Mouse (Mus musculus): ENCODE data around the gene Tango2.

Gene Tango2

DNA sequence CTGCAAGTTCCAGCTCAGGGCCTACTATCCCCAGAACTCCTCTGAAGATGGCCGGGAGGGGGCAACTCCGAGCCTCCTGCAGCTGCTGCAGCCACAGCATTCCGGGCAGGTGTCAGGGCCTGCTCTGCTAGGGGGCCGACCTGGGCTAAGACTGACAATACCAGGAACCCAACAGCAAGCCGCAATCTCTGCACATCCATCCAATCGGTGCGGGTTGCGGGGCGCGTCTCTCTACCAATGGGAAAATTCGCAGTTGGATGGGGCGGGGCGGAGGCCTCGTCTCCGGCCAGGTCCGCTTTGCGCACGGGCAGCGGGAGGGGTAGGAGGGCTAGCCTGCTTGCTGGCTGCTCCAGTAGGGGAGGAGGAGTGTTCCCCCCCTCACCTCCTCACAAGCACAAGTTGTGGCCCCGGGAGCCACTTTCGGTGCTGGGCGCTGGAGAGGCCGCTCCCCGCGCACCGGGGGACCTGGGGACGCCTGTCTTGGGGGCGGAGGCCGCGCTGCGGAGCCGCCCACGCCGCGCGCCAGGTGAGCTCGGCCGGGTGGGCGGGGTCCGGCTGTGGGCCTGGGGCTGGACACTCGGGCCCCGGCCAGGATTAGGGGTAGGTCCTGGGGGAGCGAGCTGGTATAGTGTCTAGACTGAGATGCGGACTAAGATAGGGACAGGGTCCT, at the start of gene Tango2, which contains the start of gene Arvcf:
Tango2 (minus strand) TSS at position 173 of the 670 bp plus-strand sequence.
Arvcf (plus strand) TSS at position 252 of the 670 bp plus-strand sequence.
- DNase-seq: peak; percentile 80

DNA sequence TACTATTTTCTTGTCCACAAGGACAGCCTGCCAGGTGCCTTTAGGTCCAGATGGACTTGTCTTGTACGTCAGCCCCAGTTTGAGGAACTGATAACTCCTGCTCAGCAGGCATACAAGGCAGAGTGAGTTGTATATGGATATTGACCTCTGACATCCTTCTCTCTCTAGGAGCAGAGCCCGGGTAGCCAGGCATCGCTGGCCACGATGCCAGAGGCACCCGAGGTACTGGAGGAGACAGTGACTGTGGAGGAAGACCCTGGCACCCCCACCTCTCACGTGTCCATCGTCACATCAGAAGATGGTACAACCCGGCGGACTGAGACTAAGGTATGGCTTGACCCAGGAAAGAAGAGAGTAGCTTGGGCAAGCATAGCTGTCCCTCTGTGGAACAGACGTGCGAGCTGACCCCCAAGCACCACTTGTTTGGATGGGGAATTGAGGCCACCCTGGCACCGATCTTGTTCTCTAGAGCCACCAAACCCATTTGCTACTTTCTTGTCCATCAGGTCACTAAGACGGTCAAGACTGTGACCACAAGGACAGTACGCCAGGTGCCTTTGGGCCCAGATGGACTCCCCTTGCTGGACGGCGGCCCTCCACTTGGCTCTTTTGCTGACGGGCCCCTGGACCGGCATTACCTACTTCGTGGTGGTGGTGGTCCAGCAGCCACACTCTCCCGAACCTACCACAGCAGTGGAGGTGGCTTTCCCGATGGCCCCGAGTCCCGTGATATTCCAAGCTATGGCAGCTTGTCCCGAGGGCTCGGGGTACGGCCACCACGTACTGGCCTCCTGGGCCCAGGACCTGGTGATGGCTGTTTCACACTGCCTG, 49.1 kb upstream of the Tango2 start:
- DNase-seq: no peak

DNA sequence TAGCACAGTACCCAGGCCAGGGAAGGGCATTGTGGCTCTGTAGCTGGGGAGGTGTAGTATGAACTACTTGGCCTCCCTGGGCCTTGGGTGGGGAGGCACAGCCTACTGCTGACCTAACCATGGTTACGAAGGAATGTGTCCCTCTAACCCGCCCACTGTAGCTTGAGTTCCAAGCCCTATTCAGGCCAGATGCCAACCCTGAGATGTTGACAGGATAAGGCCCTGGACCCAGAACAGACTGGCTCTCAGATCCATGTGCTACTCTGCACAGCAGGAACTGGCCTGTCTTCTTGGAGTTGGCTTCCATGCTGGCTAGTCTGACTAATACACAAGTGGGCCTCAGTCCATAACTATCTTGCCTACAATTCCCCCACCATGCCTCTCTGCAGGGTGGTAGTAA, 48.3 kb upstream of the Tango2 start:
- no peak for DNase-seq

DNA sequence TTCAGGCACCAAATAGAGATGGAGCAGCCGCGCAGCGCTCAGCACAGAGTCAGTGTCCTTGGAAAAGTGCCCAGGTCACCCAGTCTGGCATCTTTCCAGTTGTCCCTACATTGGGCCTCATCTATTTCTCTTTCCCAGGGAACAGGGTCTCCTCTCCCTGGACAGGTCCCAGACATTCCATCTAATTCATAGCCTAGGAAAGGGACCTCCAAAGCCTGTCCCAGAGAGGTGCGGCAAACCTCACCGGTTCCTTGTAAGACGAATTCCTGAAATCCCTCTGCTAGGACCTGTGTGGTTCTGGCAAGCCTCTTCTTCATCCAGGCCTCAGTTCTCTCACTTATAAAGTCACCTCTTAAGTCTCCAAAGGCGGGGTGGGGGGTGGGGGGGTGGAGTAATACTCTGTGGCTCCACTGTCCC, 47.7 kb upstream of the Tango2 start:
- no peak for DNase-seq

DNA sequence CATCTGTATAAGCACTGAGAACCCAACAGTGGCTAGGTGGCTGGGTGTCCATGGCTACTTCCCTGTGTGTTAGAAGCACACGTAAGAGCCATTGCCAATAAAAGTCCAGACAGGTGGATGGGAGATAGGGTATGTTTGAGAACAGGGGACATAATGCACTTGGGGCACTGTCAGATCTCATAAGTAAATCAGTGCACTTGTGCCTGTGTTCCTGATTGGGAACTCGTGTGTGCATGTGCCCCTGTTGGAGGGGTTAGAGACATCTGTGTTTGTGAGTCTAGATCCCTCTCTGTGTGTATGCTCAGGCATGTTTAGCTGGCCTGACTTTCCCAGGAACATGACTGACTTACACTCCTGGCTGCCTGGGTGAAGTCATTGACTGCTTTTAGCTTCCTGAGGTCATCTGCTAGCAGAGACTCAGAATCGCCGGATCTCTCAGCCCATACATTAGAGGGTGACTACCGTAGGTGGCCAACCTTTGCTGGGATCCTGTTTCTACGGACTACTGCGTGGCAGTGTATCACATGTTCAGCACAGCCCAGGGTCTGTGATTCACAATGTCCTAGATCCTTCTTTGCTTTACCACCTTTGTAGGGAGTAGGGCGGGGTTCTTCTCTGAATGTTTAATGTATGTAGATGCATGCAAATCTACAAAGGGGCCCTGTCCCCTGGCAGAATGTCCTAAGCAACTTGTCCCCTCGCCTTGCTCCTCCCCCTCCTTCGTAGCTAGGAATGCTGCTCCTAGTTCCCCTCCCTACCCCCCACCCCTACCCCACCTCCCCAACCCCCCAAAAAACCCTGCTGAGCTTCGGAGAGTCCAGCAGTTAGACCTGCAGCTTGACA, 47.1 kb upstream of the Tango2 start:
- no peak for DNase-seq

DNA sequence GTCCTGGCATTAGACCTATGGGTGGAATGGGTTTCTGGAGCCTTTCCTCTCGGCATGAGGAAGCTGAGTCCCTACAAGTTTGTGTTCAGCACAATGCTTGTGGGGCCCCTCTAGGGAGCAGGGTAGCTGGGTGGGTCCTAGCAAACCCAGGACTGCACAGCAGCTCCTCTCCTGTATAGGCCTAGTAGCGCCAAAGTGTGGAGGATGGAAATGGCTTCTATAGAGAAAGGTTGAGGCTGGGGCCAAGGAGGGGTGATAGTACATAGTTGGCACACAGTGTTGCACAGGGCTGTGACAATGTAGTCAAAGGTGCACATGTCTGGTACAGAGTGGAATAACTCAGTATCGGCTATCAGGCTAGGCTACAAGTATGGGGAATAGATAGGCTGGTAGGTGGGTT, 46.2 kb upstream of the Tango2 start:
- DNase-seq: no peak

DNA sequence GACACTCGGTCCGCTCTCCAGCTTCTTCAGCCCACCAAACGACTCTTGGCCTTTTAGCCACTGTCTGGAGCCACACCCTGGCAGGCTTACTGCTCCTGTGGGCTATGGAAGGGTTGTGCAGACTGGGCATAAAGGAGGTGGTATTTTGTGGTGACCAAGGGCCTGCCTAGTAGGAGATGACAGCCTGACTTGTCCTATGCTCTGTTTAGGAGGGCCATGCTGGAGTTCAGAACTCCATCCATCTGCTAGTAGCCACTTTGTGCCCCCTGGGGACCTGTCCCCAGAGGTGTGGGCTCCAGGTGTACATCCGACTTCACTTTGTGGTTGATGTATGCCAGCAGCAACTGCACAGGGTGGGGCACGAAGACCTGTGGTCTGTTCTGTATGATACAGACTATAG, 45.7 kb upstream of the Tango2 start:
- no peak for DNase-seq

DNA sequence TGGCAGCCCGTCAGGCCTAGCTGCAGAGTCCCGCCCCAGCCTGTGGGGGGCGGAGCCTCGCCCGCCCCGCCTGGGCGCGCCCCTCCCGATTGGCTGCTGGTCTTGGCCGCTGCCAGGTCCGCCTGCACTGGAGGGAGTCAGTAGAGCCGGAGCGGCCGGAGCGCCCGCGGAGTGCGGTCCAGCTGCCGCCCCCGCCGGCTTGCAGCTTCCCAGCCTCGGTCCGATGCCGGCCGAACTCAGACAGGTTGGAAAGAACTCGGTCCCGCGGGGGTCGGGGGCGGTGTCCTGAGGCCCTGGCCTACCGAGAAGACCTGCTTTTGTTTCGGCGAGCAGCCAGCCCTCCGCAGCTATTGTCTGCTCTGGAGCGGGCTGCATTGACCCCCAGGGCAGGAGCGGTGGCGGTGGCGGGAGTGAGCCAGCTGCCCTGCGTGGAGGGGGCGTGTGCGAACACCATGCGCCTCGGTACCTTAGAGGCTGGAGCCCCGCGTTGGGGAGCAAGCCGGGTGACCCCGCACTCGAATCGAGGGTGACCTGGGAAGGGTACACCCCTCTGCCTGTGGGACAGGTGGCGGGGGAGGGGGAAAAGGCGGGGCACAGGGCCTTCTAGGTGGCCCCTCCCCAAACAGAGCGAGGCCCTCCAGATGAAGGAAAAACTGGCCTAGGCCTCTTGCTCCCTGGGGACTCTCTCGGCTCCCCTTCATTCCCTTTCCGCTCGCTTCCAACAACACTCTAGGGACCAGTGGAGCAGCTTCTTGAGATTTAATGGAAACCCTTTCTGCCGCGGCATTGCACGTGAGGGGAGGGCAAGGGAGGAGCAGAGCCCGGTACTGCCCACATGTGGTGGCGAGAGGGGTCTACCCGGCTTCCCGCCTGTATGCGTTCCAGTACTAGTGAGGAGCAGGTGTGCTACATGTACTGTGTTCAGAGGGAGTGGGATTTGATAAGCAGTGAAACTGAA, 44.8 kb upstream of the Tango2 start:
- peak; percentile 91 for DNase-seq

DNA sequence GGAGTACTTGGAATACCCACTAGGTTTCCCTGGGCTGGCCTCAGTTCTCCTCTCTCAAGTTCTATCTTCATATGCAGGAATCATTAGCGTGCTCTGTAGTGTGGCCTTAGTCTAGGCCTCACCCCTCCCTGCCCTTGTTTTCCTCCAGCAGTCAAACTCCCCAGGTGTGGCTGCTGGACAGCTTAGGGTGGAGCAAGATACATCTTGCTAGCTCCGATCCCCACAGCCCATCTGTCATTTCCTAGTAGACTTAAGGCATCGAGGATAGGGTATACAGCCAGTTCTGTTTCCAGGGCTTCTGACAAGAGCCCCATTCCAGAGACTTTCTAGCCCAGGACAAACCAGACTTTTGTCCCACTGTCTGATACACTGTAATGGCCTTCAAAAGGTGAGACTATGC, 43.8 kb upstream of the Tango2 start:
- DNase-seq: no peak

DNA sequence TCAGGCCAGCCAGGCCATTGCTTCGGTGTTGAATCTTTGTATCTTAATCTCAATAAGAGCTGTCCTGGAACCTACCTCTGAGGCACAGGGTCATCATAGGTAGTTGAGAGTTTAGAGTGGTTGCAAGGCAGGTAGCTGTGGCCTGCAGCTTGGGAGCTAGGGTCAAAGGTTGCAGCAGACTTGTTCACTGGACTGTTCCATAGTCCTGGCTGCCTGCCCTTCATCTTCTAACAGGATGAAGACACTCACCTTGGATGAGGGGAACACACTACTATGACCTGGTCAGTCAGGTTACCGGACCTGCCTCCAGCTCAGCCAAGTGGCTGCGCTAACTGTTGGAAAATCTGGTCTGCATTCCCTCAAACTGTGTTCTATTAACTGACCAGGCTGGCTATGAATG, 43.2 kb upstream of the Tango2 start:
- DNase-seq: no peak

DNA sequence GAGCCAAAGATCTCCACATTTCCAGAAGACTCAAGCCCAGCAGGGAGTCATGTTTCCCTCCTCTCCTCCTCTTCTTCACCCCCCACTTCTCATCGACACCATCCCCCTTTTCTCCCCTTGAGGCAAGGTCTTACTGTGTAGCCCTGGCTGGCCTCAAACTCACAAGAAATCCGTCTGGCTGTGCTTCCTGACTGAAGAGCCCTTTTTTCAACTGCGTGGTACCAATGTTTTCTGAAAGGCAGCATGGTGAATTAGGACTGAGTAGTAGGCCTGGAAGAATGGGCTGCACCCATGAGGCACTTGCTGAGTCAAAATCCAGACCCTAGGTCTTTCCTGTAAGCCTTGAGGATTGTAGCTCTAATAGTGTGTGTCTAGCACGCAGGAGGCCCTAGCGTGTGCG, 42.5 kb upstream of the Tango2 start:
- DNase-seq: no peak

DNA sequence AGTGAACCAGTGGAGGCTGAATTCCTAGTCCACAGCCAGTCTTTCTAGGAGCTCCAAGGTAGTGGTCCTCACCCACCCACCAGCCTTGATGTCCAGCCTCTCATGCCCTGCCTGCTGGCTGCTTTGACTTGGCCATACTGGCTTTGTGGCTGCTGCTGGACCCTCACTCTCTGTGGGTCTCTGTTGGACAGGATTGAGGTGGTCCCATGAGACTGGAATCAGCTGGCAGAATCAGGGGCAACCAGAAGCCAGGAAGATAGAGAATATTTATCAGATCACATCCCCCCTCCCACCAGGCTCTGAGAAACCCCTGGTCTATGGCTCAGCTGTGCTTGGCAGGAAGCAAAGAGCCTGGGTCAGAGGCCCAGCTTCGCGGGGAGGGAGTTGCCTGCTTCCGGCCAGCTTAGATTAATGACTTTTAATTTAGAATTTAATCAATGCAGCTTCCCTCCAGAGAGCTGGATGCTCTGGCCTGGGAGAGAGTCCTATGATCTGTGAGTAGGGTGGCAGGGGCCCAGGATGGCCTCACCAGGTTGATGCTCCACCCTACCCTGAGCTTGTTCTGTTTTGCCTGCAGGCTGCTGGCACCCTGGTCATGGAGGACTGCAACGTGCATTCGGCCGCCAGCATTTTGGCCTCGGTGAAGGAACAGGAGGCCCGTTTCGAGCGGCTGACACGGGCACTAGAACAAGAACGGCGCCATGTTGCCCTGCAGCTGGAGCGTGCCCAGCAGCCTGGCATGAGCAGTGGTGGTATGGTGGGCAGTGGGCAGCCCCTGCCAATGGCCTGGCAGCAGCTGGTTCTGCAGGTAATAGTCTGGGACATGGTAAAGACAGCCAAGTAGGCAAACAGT, 40.9 kb upstream of the Tango2 start:
- peak; percentile 45 for DNase-seq

DNA sequence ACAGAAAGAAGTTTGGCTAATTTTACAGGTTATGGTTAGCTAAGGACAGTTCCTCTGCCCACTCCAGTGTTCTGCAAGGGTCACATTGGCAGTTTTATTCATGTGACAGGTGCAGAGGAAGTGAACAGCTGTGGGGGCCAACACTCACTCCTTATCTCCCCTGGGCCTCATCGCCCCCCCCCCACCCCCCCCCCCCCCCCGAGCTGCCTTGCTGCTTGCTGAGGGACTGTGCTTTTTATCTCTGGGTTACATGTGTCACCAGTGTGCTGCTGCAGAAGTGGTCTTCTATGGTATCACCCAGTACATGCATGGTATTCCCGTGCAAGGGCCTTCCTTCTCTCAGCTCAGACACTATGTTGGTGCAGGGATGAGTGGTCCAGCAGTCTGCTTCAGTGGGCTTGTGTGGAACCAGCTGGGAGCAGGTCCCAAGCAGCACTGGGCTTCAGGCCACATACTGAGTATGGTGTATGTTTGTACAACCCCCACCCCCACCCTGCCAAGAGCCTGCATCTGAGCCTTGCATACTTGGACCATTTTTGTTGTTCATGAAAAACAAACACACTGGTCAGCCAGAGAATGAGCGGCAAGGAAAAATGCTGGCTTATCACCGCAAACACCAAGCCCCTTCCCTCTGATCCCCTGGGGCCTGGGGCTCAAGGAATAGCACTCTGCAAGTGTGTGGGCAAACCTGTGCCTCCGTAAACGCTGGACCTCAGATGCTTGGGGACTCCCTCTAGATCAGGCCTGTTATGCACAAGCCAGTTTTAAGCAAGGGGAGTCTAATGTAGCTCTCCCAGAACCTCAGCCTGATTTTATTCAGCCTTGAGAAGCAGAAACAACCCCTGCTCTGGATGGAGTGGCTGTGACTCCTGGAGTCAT, 40.0 kb upstream of the Tango2 start:
- peak; percentile 43 for DNase-seq

DNA sequence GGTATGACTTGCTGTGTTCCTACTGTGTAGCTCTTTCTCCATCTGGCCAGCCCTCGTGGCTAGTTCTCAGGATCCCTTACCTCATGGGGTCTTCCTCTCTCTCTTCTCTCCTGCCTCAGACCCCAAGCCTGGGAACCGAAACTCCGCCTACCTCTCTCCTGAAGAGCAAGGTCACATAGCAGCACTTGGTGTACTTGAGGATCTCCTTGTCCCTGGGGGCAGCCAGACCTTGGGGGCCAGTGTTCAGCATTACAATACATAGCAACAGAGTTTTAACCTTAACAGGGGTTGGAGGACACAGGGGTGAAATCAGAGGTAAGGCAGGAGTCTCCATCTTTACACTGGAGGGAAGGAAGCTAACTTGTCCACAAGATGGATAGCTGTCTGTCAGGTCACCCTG, 39.1 kb upstream of the Tango2 start:
- DNase-seq: peak; percentile 43

DNA sequence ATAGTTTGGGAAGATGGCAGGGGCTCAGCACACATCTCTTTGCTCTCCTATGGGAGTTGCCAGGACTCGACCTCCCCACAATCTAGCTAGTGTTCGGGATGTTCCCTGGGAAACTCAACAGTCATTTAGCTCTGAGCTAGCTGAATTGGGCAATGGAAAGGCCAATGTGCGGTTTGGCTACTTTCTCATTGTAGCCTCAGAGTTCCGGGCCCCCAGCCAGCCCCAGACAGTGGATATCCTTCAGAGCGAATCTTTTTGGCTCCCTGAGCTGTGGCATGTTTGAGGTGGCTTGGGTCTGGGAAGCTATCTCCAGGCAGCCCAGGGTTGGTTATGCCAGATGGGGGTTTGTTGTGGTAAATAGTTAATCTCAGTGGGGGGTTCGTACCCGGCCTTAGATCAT, 38.5 kb upstream of the Tango2 start:
- no peak for DNase-seq

DNA sequence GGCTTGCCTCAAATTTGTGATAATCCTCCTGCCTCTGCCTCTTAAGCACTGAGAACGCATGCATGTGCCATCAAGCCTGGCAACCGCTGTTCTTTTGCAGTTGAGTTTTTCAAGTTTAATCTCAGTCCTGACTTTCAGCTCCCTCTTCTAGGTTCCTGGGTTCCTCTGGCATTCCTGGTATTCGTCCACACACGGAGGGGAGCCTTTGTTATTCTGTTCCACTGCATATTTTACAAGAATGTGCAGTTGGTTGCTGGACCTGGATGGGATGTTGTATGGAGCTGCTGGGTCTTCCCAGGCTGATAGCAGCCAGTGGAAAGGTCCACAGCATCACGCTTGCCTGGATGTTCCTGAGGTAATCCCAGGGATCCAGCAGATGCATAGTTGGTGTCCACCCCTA, 37.5 kb upstream of the Tango2 start:
- DNase-seq: no peak

DNA sequence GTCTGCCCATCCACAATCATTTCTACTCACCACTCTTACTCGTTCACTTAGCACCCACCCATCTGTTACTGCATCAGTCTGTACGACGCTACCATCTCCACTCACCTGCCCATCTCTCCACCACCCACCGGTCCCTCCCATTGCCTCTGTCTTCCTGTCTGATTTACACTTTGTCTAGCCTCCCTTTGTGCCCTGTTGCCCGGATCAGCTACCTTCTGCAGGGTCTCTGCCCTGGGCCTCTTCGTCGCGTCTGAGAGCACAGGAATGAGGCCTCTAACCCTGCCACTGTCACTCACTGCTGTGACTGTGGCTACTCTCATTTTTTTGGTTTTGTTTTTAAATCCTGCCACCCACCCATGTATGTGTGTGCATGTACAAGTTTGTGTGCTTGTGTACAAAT, 36.8 kb upstream of the Tango2 start:
- DNase-seq: no peak

DNA sequence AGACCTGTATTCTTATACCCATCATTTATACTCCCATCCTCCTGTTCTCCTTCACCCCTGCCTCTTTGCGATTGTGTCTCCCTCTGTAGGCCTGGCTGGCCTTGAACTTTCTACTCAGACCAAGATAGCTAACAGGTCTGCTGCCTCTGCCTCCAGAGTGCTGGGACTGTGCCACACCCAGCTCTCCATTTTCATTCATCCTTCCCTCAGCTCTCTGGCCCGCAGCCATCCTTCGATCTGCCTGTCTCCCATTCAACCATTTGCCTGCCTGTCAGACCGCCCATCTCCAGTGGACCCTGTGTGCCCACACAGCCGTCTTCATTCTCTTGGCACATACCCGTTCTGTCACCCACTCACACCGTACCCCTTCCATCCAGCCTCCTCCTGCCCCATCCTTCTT, 36.3 kb upstream of the Tango2 start:
- DNase-seq: no peak

DNA sequence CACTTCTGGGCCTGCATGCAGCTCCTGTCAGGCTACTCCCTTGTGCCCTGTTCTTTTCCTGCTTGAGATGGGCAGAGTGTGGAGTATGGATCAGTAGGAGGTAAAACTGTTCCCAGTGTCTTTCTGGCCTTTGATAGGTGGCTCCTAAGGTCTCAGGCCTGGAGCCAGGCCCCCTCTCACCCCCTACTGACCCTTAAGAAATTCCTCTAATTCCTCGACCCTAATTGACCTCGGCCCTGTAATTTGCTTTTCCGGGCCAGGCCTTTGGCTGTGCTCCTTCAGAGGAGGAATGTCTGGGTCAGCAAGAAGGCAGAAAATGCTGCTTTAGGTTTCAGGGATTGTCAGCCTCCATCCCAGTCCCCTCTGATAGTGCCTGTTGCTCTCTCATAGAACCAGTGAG, 35.9 kb upstream of the Tango2 start:
- DNase-seq: no peak

DNA sequence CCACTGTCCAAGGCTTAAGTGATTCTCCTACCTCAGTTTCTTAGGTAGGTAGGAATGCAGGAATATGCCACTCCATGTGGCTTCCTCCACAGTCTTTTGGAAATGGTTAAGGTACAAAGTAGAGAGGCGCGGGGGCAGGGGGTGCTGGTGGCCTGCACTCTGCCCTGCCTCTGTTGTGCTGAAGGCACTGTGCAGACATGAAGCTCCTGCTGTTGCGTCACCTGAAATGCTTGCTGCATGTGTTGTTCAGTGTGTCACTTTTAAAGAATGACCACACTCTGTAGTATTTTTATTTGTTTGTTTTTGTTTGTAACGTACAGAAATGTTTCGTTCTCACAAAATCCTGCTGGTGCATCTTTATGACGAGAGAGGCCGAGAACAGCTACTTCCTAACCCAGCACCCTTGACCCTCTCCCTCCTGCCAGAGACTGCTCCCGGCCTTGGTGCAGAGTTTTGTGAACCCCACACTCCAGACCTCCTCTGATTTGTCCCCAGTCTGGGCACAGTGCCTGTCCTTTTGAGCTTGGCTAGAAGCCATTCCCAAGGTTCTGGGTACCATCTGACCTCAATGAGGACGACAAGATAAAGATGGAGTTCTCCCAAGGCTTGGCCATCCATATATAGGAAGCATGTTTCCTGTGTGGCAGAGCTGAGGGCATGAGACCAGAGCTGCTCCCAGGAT, 35.3 kb upstream of the Tango2 start:
- DNase-seq: no peak

Measured in thymus, postnatal 14 days (tissue).